Mouse (Mus musculus) forebrain, embryonic 11.5 days (tissue): ENCODE data around the gene Dact3. TPM values are rescaled to one million over a fixed set of nuclear protein-coding genes. Genes with fewer than 3 reads are reported as not detected.

Experiments used
- ATAC-seq: fragments of 200-750 bp; cut with Nextera tagmentation; replicated peaks from 2 replicates; pipeline ENCODE4 v1.8.0; 2017; ENCODE audit warnings: moderate TSS enrichment; ENCODE audit not compliant: low FRiP score
- DNase-seq: peaks from one replicate; pipeline ENCODE4 v3.0.0-alpha.2; 2017; ENCODE audit warnings: low spot score
- H3K27ac ChIP-seq: fragments of 300-500 bp; sonication (generic); 2 replicates; pipeline ENCODE4 v1.5.1; 2014; ENCODE audit warnings: low read depth, low read length
- H3K27me3 ChIP-seq: fragments of 300-500 bp; sonication (generic); 2 replicates; pipeline ENCODE4 v1.6.1; 2014; ENCODE audit warnings: mild to moderate bottlenecking, low read length, mixed read lengths; ENCODE audit not compliant: control insufficient read depth, insufficient read depth
- H3K36me3 ChIP-seq: fragments of 300-500 bp; sonication (generic); 2 replicates; pipeline ENCODE4 v1.6.1; 2014; ENCODE audit warnings: mild to moderate bottlenecking, low read length, moderate library complexity, mixed read lengths; ENCODE audit not compliant: control insufficient read depth, insufficient read depth
- H3K4me1 ChIP-seq: fragments of 300-500 bp; sonication (generic); replicated peaks from 2 replicates; pipeline ENCODE4 v1.6.1; 2014; ENCODE audit warnings: low read length, mixed read lengths; ENCODE audit not compliant: control insufficient read depth, insufficient read depth
- H3K4me2 ChIP-seq: fragments of 300-500 bp; sonication (generic); 2 replicates; pipeline ENCODE4 v1.6.1; 2014; ENCODE audit warnings: low read depth, mild to moderate bottlenecking, low read length, moderate library complexity, mixed read lengths; ENCODE audit not compliant: severe bottlenecking
- H3K4me3 ChIP-seq: fragments of 300-500 bp; sonication (generic); 2 replicates; pipeline ENCODE4 v1.5.1; 2014; ENCODE audit warnings: low read depth, low read length
- H3K9ac ChIP-seq: fragments of 300-500 bp; sonication (generic); 2 replicates; pipeline ENCODE4 v1.6.1; 2014; ENCODE audit warnings: low read length
- H3K9me3 ChIP-seq: fragments of 300-500 bp; sonication (generic); 2 replicates; pipeline ENCODE4 v1.6.1; 2016; ENCODE audit warnings: low read length, mixed read lengths; ENCODE audit not compliant: control insufficient read depth
- WGBS: fragments of 180-500 bp; shearing (Covaris S2); extraction: QIAGEN DNeasy Blood & Tissue Kit; methylation state at CpG from one replicate; pipeline ENCODE4 v1.1.7; 2014; 5-methylcytosine and 5-hydroxymethylcytosine counted together
- polyA plus RNA-seq: library from polyadenylated mRNA; unstranded; fragments of >200 nt; fragmentation: Nextera tagmentation; extraction: Ambion mirVana; gene quantifications from 2 replicates; pipeline ENCODE4 v1.2.1, GENCODE M21; 2014

Gene Dact3
- polyA plus RNA-seq, 1 experiment from 2014 or later, result 4.8 TPM

DNA sequence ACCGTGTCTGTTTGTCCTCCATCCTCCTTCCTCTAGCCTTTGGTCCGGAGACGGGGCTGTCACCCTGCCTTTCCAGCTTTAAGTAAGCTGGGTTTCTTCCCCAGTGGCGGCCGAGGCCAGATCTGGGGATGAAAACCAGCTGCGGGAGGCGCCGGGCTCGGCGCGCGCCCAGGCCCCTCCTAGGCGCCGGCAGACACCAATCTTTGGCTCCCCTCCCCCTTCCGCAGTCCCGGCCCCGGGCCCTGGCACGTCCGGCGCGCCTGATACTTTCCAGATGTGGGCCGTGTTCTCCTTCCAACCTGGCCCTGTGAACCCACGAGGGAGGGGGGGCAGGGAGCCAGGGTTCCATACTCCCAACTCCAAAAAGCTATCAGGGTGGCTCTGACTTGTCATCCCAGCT is 15.8 kb downstream of the Dact3 start:
- H3K36me3 ChIP-seq, result peaks cover 2% of the 10 kb centered on the region; the same call in 1 of the 2 replicates
- no peak overlapping the region for H3K27ac ChIP-seq
- peaks cover 24% of the 10 kb centered on the region for H3K4me1 ChIP-seq
- under 1% methylated on average over 23 of the region's 23 CpGs for WGBS
- DNase-seq (peak; percentile 85), ATAC-seq (no peak)
- H3K4me3 ChIP-seq, result peak overlapping the region; percentile 15; the same call in 1 of the 2 replicates
- H3K27me3 ChIP-seq, result peaks cover 38% of the 10 kb centered on the region
- peak overlapping the region; percentile 46 for H3K4me2 ChIP-seq
- peaks cover 2% of the 10 kb centered on the region; the same call in 1 of the 2 replicates for H3K9me3 ChIP-seq
- H3K9ac ChIP-seq, result peak overlapping the region; percentile 39

- peaks cover 24% of the 10 kb centered on the region for H3K4me1 ChIP-seq
- peaks cover 29% of the 10 kb centered on the region for H3K27me3 ChIP-seq
- ATAC-seq (peak; percentile 75), DNase-seq (peak; percentile 91)
- WGBS, result 0% methylated on average over 30 of the region's 30 CpGs
- H3K4me2 ChIP-seq, result peak within 1 kb of the TSS; percentile 46
- H3K9me3 ChIP-seq, result no peaks in the 10 kb centered on the region
- H3K27ac ChIP-seq, result peak within 1 kb of the TSS; percentile 15; the same call in 1 of the 2 replicates
- H3K4me3 ChIP-seq, result peak within 1 kb of the TSS; percentile 15
- H3K36me3 ChIP-seq, result no peaks in the 10 kb centered on the region
- peak within 1 kb of the TSS; percentile 39 for H3K9ac ChIP-seq
Measured at GRCm38 (mm10) chr7:16891641-16892351, 16.7 kb downstream of the Dact3 start, which contains the start of gene Gng8. Gene Gng8, plus strand, starts transcription at chr7:16891786.

DNA sequence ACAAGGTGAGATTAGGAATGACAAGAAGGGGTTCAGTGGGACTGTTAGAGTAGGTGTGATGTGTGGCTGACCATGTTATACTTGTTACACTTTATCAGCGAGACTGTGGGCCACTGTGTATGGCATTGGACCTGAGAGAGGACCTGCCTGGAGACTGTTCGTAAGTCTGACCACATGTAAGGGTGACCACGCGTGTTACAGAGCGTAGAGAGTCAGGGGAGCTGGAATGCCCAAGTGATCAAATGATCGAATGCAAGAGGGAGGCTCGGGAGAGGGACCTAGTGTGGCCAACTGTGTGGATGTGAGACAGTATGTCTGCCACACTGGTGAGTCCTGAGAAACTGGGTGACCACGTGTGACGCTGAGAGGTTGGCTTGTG is 17.2 kb downstream of the Dact3 start:
- H3K4me3 ChIP-seq, result no peak overlapping the region
- no peaks in the 10 kb centered on the region for H3K36me3 ChIP-seq
- ATAC-seq, result peak; percentile 1; the same call in 1 of the 2 replicates
- H3K4me1 ChIP-seq, result peaks cover 24% of the 10 kb centered on the region
- H3K27me3 ChIP-seq, result peaks cover 28% of the 10 kb centered on the region
- no peak overlapping the region for H3K27ac ChIP-seq
- H3K4me2 ChIP-seq, result peak overlapping the region; percentile 46; the same call in 1 of the 2 replicates
- DNase-seq, result no peak
- H3K9ac ChIP-seq, result no peak overlapping the region; the same call in 1 of the 2 replicates
- WGBS, result 47% methylated on average over 9 of the region's 9 CpGs
- H3K9me3 ChIP-seq, result no peaks in the 10 kb centered on the region

DNA sequence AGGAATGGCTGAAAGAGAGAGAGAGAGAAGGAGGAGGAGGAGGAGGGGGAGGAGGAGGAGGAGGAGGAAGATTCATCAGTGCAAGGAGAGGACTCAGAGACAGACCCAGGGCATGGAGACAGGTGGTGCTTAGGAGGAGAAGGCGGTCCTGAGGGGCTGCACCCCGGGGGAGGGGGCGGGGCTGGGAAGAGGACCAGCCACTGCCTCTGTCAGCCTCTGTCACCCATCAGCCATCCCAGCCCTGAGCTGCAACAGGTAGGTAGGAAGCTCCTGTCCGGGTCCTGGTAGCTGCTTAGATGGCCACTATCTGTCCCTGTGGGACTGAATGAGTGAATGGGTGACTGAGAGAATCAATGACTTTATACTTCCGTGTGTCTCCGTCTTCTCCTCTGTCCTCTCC is 18.5 kb downstream of the Dact3 start:
- Histone ChIP-seq H3K27me3 (peaks cover 28% of the 10 kb centered on the region), H3K4me1 (peaks cover 24% of the 10 kb centered on the region)

GRCm38 (mm10) chr7:16894279-16894678 is 19.2 kb downstream of the Dact3 start:
- WGBS, result 0% methylated on average over 4 of the region's 4 CpGs

More for the DNA sequence above, 18.5 kb downstream of the Dact3 start:
- no peak overlapping the region for H3K27ac ChIP-seq
- H3K4me2 ChIP-seq, result peak overlapping the region; percentile 27
- 3% methylated on average over 6 of the region's 6 CpGs for WGBS
- no peak overlapping the region for H3K4me3 ChIP-seq
- DNase-seq (no peak), ATAC-seq (no peak)
- no peak overlapping the region for H3K9ac ChIP-seq
- H3K9me3 ChIP-seq, result no peaks in the 10 kb centered on the region
- H3K36me3 ChIP-seq, result no peaks in the 10 kb centered on the region

GRCm38 (mm10) chr7:16895000-16895399 is 19.9 kb downstream of the Dact3 start:
- peak; percentile 91 for DNase-seq
- whole genome bisulfite sequencing, result under 1% methylated on average over 24 of the region's 24 CpGs
- Histone ChIP-seq H3K9me3 (no peaks in the 10 kb centered on the region), H3K27me3 (peaks cover 28% of the 10 kb centered on the region), H3K4me2 (peak overlapping the region; percentile 53), H3K4me1 (peaks cover 24% of the 10 kb centered on the region), H3K9ac (peak overlapping the region; percentile 39; the same call in 1 of the 2 replicates), H3K4me3 (peak overlapping the region; percentile 19), H3K27ac (peak overlapping the region; percentile 46), H3K36me3 (no peaks in the 10 kb centered on the region)
- peak; percentile 63 for ATAC-seq

More at GRCm38 (mm10) chr7:16894279-16894678, 19.2 kb downstream of the Dact3 start:
- Histone ChIP-seq H3K9ac (no peak overlapping the region), H3K27me3 (peaks cover 28% of the 10 kb centered on the region), H3K4me1 (peaks cover 24% of the 10 kb centered on the region), H3K27ac (peak overlapping the region; percentile 46; the same call in 1 of the 2 replicates), H3K4me2 (peak overlapping the region; percentile 53), H3K36me3 (no peaks in the 10 kb centered on the region), H3K9me3 (no peaks in the 10 kb centered on the region), H3K4me3 (peak overlapping the region; percentile 19; the same call in 1 of the 2 replicates)
- peak; percentile 78 for DNase-seq
- peak; percentile 68 for ATAC-seq

DNA sequence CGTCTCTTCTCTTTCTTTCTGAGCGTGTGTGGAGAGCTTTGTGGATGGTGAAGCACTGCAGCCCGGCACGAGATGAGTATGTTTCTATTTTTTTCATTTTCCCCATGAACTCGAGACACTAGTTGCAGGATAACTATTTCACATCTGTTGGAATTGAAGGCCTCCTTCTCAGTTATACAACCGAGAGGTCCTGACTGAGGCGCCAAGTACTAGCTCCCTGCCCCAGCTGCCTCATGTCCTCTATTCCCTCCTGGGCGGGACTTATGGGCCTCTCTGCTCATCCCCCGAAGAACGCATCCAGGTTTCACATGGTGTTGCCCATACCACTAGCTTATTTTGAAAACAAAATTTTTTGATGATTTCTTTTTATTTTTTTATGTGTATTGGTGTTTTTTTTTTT is 20.4 kb downstream of the Dact3 start:
- ATAC-seq (no peak), DNase-seq (no peak)
- H3K4me1 ChIP-seq, result peaks cover 26% of the 10 kb centered on the region
- H3K36me3 ChIP-seq, result no peaks in the 10 kb centered on the region
- H3K27ac ChIP-seq, result no peak overlapping the region
- H3K4me3 ChIP-seq, result peak overlapping the region; percentile 19
- 31% methylated on average over 10 of the region's 10 CpGs for WGBS
- H3K9ac ChIP-seq, result peak overlapping the region; percentile 39; the same call in 1 of the 2 replicates
- peaks cover 26% of the 10 kb centered on the region for H3K27me3 ChIP-seq
- no peaks in the 10 kb centered on the region for H3K9me3 ChIP-seq
- peak overlapping the region; percentile 53; the same call in 1 of the 2 replicates for H3K4me2 ChIP-seq

- DNase-seq (no peak), ATAC-seq (no peak)
- 25% methylated on average over 5 of the region's 5 CpGs for WGBS
- Histone ChIP-seq H3K27me3 (no peaks in the 10 kb centered on the region), H3K9ac (no peak overlapping the region), H3K4me2 (no peak overlapping the region), H3K4me1 (peaks cover 4% of the 10 kb centered on the region; the same call in 1 of the 2 replicates), H3K9me3 (no peaks in the 10 kb centered on the region), H3K4me3 (no peak overlapping the region), H3K27ac (no peak overlapping the region), H3K36me3 (no peaks in the 10 kb centered on the region)
Measured at GRCm38 (mm10) chr7:16900526-16900925, 25.4 kb downstream of the Dact3 start.
